Mouse (Mus musculus): ENCODE data around the gene Bid. TPM values are rescaled to one million over a fixed set of nuclear protein-coding genes. Genes with fewer than 3 reads are reported as not detected.

Bid gene
- polyA plus RNA-seq, 1 experiment from 2014 or later: 58.5 TPM

- no peak for DNase-seq (ENCODE audit: low read depth, low spot score)
- H3K27me3 ChIP-seq: no peaks in the 10 kb centered on the region
- in situ Hi-C loops (cut with MboI; ENCODE audit: low pct_unique_long_range_greater_than_20kb): no loop called here
- TF ChIP-seq CTCF (IDR thresholded peaks at IDR 0.05): no peak
- POLR2A ChIA-PET: interaction anchor here (1.4 kb wide), 1 partner anchor 12 kb away, joined by 5 read pairs; the partner anchor contains the start of gene Bid
- CTCF ChIA-PET: interaction anchor here (0.9 to 2.4 kb wide), 7 partner anchors 11 to 274 kb away, joined by 3 to 8 read pairs (median 4); no protein-coding TSS in a partner anchor
- ATAC-seq: no peak
These were observed 12.7 kb downstream of the Bid start for GRCm38 (mm10) chr6:120903961-120904360.

GRCm38 (mm10) chr6:120903450-120903912, 13.2 kb downstream of the Bid start:
- ChIA-PET CTCF (interaction anchor here (0.9 to 2.4 kb wide), 9 partner anchors 10 to 275 kb away, joined by 3 to 8 read pairs (median 4); no protein-coding TSS in a partner anchor), POLR2A (interaction anchor here (1.4 kb wide), 1 partner anchor 13 kb away, joined by 5 read pairs; the partner anchor contains the start of gene Bid)
- DNase-seq (ENCODE audit: low read depth, low spot score): no peak
- no peak for TF ChIP-seq CTCF (IDR thresholded peaks at IDR 0.05)
- no peaks in the 10 kb centered on the region for H3K27me3 ChIP-seq
- in situ Hi-C loops (cut with MboI; ENCODE audit: low pct_unique_long_range_greater_than_20kb): no loop called here
- ATAC-seq: peak; percentile 53

- ChIA-PET POLR2A (no interaction called here), CTCF (interaction anchor here (1.1 to 1.4 kb wide), 3 partner anchors 9 to 26 kb away, joined by 3 to 4 read pairs (median 3); no protein-coding TSS in a partner anchor)
- DNase-seq (ENCODE audit: low read depth, low spot score): no peak
- H3K27me3 ChIP-seq: no peaks in the 10 kb centered on the region
- TF ChIP-seq CTCF (IDR thresholded peaks at IDR 0.05): no peak
- no peak for ATAC-seq
- in situ Hi-C loops (cut with MboI; ENCODE audit: low pct_unique_long_range_greater_than_20kb): no loop called here
These were observed 14.6 kb downstream of the Bid start for GRCm38 (mm10) chr6:120901776-120902645.

- CTCF ChIA-PET: interaction anchor here (0.8 to 1.6 kb wide), 10 partner anchors 13 to 280 kb away, joined by 3 to 6 read pairs (median 3); no protein-coding TSS in a partner anchor
These were observed 18.3 kb downstream of the Bid start for GRCm38 (mm10) chr6:120898188-120898833.

GRCm38 (mm10) chr6:120894524-120894923, 22.1 kb downstream of the Bid start:
- no peaks in the 10 kb centered on the region for H3K27me3 ChIP-seq
- CTCF ChIA-PET: interaction anchor here (1.6 to 1.8 kb wide), 2 partner anchors 9 to 278 kb away, joined by 3 to 5 read pairs; no protein-coding TSS in a partner anchor
- DNase-seq (ENCODE audit: low read depth, low spot score) (no peak), ATAC-seq (peak; percentile 42)
- no peak for TF ChIP-seq CTCF (IDR thresholded peaks at IDR 0.05)
- in situ Hi-C loops (cut with MboI; ENCODE audit: low pct_unique_long_range_greater_than_20kb): no loop called here
- POLR2A ChIA-PET: interaction anchor here (0.8 kb wide), 1 partner anchor 271 kb away, joined by 4 read pairs; no protein-coding TSS in a partner anchor

More at GRCm38 (mm10) chr6:120898188-120898833, 18.3 kb downstream of the Bid start:
- DNase-seq (ENCODE audit: low read depth, low spot score): no peak
- POLR2A ChIA-PET: no interaction called here
- in situ Hi-C loops (cut with MboI; ENCODE audit: low pct_unique_long_range_greater_than_20kb): loop anchor here (5.0 kb wide), 2 partner anchors 59 to 279 kb away; no protein-coding TSS in a partner anchor
- TF ChIP-seq CTCF (IDR thresholded peaks at IDR 0.05): no peak
- no peaks in the 10 kb centered on the region for H3K27me3 ChIP-seq
- ATAC-seq: no peak

- CTCF ChIA-PET: interaction anchor here (1.6 to 1.8 kb wide), 2 partner anchors 9 to 279 kb away, joined by 3 to 5 read pairs; no protein-coding TSS in a partner anchor
- POLR2A ChIA-PET: interaction anchor here (0.8 kb wide), 1 partner anchor 272 kb away, joined by 4 read pairs; no protein-coding TSS in a partner anchor
- TF ChIP-seq CTCF (IDR thresholded peaks at IDR 0.05): no peak
- H3K27me3 ChIP-seq: no peaks in the 10 kb centered on the region
- DNase-seq (ENCODE audit: low read depth, low spot score): no peak
- in situ Hi-C loops (cut with MboI; ENCODE audit: low pct_unique_long_range_greater_than_20kb): no loop called here
- ATAC-seq: peak; percentile 15
These were observed 22.6 kb downstream of the Bid start for GRCm38 (mm10) chr6:120894089-120894488.

- H3K27me3 ChIP-seq: no peaks in the 10 kb centered on the region
- POLR2A ChIA-PET: no interaction called here
- in situ Hi-C loops (cut with MboI; ENCODE audit: low pct_unique_long_range_greater_than_20kb): no loop called here
- ATAC-seq (no peak), DNase-seq (ENCODE audit: low read depth, low spot score) (no peak)
- CTCF ChIA-PET: no interaction called here
- TF ChIP-seq CTCF (IDR thresholded peaks at IDR 0.05): no peak
These were observed 30.0 kb downstream of the Bid start for GRCm38 (mm10) chr6:120886696-120887095.

GRCm38 (mm10) chr6:120884436-120884835, 32.2 kb downstream of the Bid start:
- ATAC-seq (no peak), DNase-seq (ENCODE audit: low read depth, low spot score) (no peak)
- H3K27me3 ChIP-seq: no peaks in the 10 kb centered on the region
- in situ Hi-C loops (cut with MboI; ENCODE audit: low pct_unique_long_range_greater_than_20kb): no loop called here
- TF ChIP-seq CTCF (IDR thresholded peaks at IDR 0.05): no peak
- POLR2A ChIA-PET: no interaction called here
- CTCF ChIA-PET: interaction anchor here (2.4 kb wide), 1 partner anchor 10 kb away, joined by 5 read pairs; no protein-coding TSS in a partner anchor

GRCm38 (mm10) chr6:120879046-120879445, 37.6 kb downstream of the Bid start:
- ATAC-seq: no peak
- DNase-seq (ENCODE audit: low read depth, low spot score): no peak
- CTCF ChIA-PET: interaction anchor here (1.1 to 1.9 kb wide), 3 partner anchors 9 to 19 kb away, joined by 3 to 5 read pairs (median 3); no protein-coding TSS in a partner anchor
- TF ChIP-seq CTCF (IDR thresholded peaks at IDR 0.05): no peak
- in situ Hi-C loops (cut with MboI; ENCODE audit: low pct_unique_long_range_greater_than_20kb): no loop called here
- H3K27me3 ChIP-seq: no peaks in the 10 kb centered on the region
- POLR2A ChIA-PET: interaction anchor here (1.3 kb wide), 1 partner anchor 10 kb away, joined by 4 read pairs; no protein-coding TSS in a partner anchor

- in situ Hi-C loops (cut with MboI; ENCODE audit: low pct_unique_long_range_greater_than_20kb): no loop called here
- H3K27me3 ChIP-seq: no peaks in the 10 kb centered on the region
- CTCF ChIA-PET: no interaction called here
These were observed 42.8 kb downstream of the Bid start for GRCm38 (mm10) chr6:120873874-120874273.

More at GRCm38 (mm10) chr6:120873874-120874273, 42.8 kb downstream of the Bid start:
- no peak for ATAC-seq
- POLR2A ChIA-PET: no interaction called here
- no peak for TF ChIP-seq CTCF (IDR thresholded peaks at IDR 0.05)
- DNase-seq (ENCODE audit: low read depth, low spot score): no peak
